Mouse (Mus musculus): ENCODE measurements at regions not wholly inside any gene's neighbourhood (a gene's known extent, or its start where the extent isn't known, plus 50 kb on each side); places are given as distances from the start of the nearest gene placed in this dataset.

GRCm38 (mm10) chr14:76780572-76781523 is 224.2 kb upstream of the Serp2 start:
- H3K4me2 ChIP-seq (ENCODE audit: low read length): no peak overlapping the region
- ATAC-seq: peak; percentile 37; the same call in 1 of the 2 replicates
- H3K4me1 ChIP-seq (ENCODE audit: control insufficient read depth, insufficient read depth, low read depth, low read length): peaks cover 14% of the 10 kb centered on the region
- WGBS: 50% methylated on average over 14 of the region's 14 CpGs
- H3K36me3 ChIP-seq (ENCODE audit: control insufficient read depth, insufficient read depth, low read length): no peaks in the 10 kb centered on the region
- H3K4me3 ChIP-seq (ENCODE audit: low read length): no peak overlapping the region
- no peak overlapping the region for H3K9ac ChIP-seq (ENCODE audit: low read depth, low read length)
- no peaks in the 10 kb centered on the region for H3K9me3 ChIP-seq (ENCODE audit: control insufficient read depth, low read length)
- H3K27me3 ChIP-seq (replicated peaks; ENCODE audit: control insufficient read depth, insufficient read depth, low read length): no peaks in the 10 kb centered on the region
- peak overlapping the region; percentile 23; the same call in 1 of the 2 replicates for H3K27ac ChIP-seq (ENCODE audit: low read depth, low read length)

DNA sequence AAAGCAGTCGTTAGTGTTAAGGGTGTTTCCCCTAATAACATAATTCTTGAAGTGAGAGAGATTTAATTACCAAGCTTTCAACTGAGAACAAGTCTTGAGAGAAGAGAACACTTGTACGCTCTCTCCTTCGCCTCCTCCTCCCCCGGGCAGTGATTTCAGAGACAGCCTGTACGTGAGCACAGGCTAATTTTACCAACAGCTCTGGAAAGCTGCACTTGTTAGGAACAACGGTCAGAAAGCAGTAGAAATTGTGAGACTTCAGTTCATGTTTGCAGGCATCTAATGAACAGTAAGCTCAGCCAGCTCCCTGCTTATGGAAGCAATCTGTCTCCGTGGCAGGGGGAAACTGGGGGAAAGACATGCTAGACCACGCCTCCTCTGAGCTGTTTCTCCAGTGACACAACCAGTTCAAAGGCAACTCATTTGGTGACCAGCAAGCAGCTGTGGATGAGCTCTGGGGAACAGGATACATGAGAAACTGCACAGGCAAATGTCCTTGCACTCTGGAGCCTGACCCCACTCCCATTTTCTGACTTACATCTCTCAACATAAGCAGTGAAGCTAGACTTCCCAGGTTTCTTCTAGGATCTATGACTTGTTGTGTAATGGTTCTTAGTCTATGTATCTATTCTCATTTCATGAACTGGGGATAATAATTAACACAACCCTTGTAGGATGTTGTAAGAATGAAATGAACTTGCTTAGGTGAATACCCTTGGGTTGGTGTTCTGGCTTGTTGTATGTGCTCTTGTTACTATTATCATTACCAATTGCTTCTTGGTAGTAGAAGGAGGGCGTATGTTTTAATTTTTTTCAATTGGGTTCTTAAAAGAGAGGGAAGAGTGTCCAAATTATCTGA is 222.1 kb upstream of the Serp2 start:
- no peak overlapping the region for H3K27ac ChIP-seq (ENCODE audit: low read depth, low read length)
- H3K4me2 ChIP-seq (ENCODE audit: low read length): no peak overlapping the region
- no peak overlapping the region for H3K9ac ChIP-seq (ENCODE audit: low read depth, low read length)
- peaks cover 14% of the 10 kb centered on the region for H3K4me1 ChIP-seq (ENCODE audit: control insufficient read depth, insufficient read depth, low read depth, low read length)
- 60% methylated on average over 9 of the region's 9 CpGs for WGBS
- no peaks in the 10 kb centered on the region for H3K27me3 ChIP-seq (replicated peaks; ENCODE audit: control insufficient read depth, insufficient read depth, low read length)
- H3K4me3 ChIP-seq (ENCODE audit: low read length): no peak overlapping the region
- H3K36me3 ChIP-seq (ENCODE audit: control insufficient read depth, insufficient read depth, low read length): no peaks in the 10 kb centered on the region
- no peaks in the 10 kb centered on the region for H3K9me3 ChIP-seq (ENCODE audit: control insufficient read depth, low read length)
- no peak for ATAC-seq

DNA sequence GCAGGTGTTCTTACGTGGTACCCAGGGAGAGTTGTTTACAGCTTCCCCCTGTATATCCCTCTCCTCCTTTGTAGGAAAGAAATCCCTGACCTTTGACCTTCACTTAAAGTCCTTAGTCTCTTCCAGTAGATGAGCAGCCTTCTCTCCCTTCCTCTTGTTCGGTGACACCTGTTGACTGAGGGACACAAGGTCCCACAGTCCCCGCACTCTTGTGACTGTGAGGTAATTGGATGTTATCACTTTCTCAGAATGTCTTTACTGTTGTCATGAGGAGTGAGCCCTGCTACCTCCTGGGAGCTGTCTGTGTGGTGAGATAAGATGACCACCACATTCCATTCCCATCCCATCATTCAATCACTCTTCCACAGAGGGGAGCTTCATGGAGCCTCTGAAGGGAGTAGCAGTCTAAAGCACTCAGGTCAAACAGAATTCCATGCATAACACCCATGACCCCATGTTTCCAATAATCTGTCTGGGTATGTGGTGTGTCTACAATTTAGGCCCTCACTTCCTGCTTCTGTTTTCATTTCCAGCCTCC is 218.8 kb upstream of the Serp2 start:
- no peak overlapping the region for H3K27ac ChIP-seq (ENCODE audit: low read depth, low read length)
- H3K9me3 ChIP-seq (ENCODE audit: control insufficient read depth, low read length): no peaks in the 10 kb centered on the region
- no peak for ATAC-seq

DNA sequence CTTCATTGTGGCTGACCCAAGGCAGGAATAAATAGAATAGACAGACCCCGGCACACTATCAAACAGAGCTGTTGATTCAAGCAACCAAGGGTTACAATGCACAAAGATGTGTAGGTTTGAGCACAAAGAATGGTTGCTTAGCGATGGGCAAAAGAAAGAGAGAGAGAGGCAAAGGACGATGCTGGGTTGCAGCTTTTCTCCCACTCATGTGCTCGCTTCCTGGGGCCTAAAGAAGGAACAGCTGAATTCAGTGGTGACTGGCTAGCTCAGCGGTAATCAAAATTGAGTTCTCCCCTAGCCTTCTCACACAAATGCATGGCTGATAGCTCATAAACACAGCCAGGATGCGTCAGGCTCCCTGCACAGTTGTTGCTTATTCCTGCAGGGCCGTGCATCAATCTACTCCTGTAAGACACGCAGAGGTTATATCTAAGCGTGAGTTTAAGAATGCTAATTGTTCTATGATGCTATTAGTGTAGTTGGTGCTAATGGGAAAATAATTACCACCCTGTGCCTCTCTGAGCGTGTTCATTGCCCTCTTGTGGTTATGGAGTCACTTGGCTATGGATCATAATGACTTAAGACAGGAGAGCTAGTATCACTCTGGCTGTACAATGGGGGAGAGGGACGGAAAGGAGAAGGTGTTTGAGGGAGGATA is 216.2 kb upstream of the Serp2 start:
- WGBS: 15% methylated on average over 11 of the region's 11 CpGs
- no peaks in the 10 kb centered on the region for H3K27me3 ChIP-seq (replicated peaks; ENCODE audit: control insufficient read depth, insufficient read depth, low read length)
- no peaks in the 10 kb centered on the region for H3K9me3 ChIP-seq (ENCODE audit: control insufficient read depth, low read length)
- H3K36me3 ChIP-seq (ENCODE audit: control insufficient read depth, insufficient read depth, low read length): no peaks in the 10 kb centered on the region
- H3K4me3 ChIP-seq (ENCODE audit: low read length): no peak overlapping the region
- peak; percentile 82 for ATAC-seq
- no peak overlapping the region for H3K9ac ChIP-seq (ENCODE audit: low read depth, low read length)
- peak overlapping the region; percentile 19; the same call in 1 of the 2 replicates for H3K27ac ChIP-seq (ENCODE audit: low read depth, low read length)
- peaks cover 6% of the 10 kb centered on the region for H3K4me1 ChIP-seq (ENCODE audit: control insufficient read depth, insufficient read depth, low read depth, low read length)
- no peak overlapping the region for H3K4me2 ChIP-seq (ENCODE audit: low read length)

More for the DNA sequence above, 218.8 kb upstream of the Serp2 start:
- 76% methylated on average over 3 of the region's 3 CpGs for WGBS
- Histone ChIP-seq H3K4me2 (ENCODE audit: low read length) (no peak overlapping the region), H3K9ac (ENCODE audit: low read depth, low read length) (no peak overlapping the region), H3K27me3 (replicated peaks; ENCODE audit: control insufficient read depth, insufficient read depth, low read length) (no peaks in the 10 kb centered on the region), H3K4me3 (ENCODE audit: low read length) (no peak overlapping the region), H3K36me3 (ENCODE audit: control insufficient read depth, insufficient read depth, low read length) (no peaks in the 10 kb centered on the region), H3K4me1 (ENCODE audit: control insufficient read depth, insufficient read depth, low read depth, low read length) (peaks cover 10% of the 10 kb centered on the region)

DNA sequence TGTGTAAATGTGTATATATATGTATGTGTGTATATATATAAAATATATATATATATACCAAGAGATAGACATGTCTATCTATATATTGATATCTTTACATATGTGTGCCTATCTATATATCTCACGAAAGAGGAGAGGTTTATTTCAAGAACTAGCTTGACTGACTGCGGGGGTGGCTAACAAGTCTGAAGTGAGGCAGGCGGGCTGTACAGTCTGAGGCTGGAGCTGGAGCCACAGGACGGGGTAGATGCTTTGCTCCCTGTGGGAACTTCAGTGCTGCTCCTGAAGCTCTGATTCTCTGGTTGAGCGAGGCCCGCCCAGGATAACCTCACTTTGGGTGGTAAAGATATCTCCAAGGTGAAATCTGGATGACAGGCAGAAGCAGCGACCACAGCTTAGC is 213.4 kb upstream of the Serp2 start:
- Histone ChIP-seq H3K27me3 (replicated peaks; ENCODE audit: control insufficient read depth, insufficient read depth, low read length) (no peaks in the 10 kb centered on the region), H3K9me3 (ENCODE audit: control insufficient read depth, low read length) (no peaks in the 10 kb centered on the region), H3K27ac (ENCODE audit: low read depth, low read length) (no peak overlapping the region), H3K9ac (ENCODE audit: low read depth, low read length) (no peak overlapping the region), H3K4me2 (ENCODE audit: low read length) (no peak overlapping the region), H3K4me1 (ENCODE audit: control insufficient read depth, insufficient read depth, low read depth, low read length) (peaks cover 17% of the 10 kb centered on the region), H3K36me3 (ENCODE audit: control insufficient read depth, insufficient read depth, low read length) (no peaks in the 10 kb centered on the region), H3K4me3 (ENCODE audit: low read length) (no peak overlapping the region)
- ATAC-seq: no peak
- WGBS: 90% methylated on average over 7 of the region's 7 CpGs

- Histone ChIP-seq H3K4me2 (ENCODE audit: low read length) (no peak overlapping the region), H3K36me3 (ENCODE audit: control insufficient read depth, insufficient read depth, low read length) (no peaks in the 10 kb centered on the region), H3K9ac (ENCODE audit: low read depth, low read length) (no peak overlapping the region), H3K27ac (ENCODE audit: low read depth, low read length) (no peak overlapping the region), H3K4me1 (ENCODE audit: control insufficient read depth, insufficient read depth, low read depth, low read length) (peaks cover 23% of the 10 kb centered on the region), H3K4me3 (ENCODE audit: low read length) (no peak overlapping the region), H3K27me3 (replicated peaks; ENCODE audit: control insufficient read depth, insufficient read depth, low read length) (no peaks in the 10 kb centered on the region), H3K9me3 (ENCODE audit: control insufficient read depth, low read length) (no peaks in the 10 kb centered on the region)
- no peak for ATAC-seq
- 60% methylated on average over 6 of the region's 6 CpGs for WGBS
Measured at GRCm38 (mm10) chr14:76767301-76767700, 210.6 kb upstream of the Serp2 start.

DNA sequence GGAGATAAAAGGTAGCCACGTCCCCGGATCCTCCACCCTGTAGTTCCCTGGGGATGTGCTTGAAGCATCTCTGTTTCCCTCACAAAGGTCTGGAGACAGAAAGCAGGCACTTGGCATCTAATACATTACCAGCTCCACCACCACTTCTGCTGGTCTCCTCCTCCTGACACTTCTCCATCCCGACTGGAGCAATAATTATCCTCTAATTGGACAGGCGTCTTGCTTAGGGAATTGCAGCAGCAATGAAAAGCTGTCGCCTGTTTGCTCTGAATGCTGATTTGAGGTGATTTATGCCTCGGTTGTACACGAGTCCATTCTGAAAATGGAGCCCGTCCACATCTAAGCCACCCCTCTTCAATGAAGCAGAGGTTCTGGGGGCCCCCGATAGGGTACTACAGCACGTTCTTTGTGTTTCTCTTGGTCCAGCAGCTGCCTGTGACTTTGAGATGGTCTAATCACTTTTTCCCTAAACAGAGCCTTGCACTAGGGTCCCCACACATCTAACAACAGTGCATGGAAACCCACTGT is 209.6 kb upstream of the Serp2 start:
- H3K4me2 ChIP-seq (ENCODE audit: low read length): no peak overlapping the region
- no peak overlapping the region for H3K9ac ChIP-seq (ENCODE audit: low read depth, low read length)
- ATAC-seq: no peak
- no peaks in the 10 kb centered on the region for H3K36me3 ChIP-seq (ENCODE audit: control insufficient read depth, insufficient read depth, low read length)
- no peaks in the 10 kb centered on the region for H3K9me3 ChIP-seq (ENCODE audit: control insufficient read depth, low read length)
- no peak overlapping the region for H3K4me3 ChIP-seq (ENCODE audit: low read length)
- WGBS: 34% methylated on average over 10 of the region's 10 CpGs
- no peaks in the 10 kb centered on the region for H3K27me3 ChIP-seq (replicated peaks; ENCODE audit: control insufficient read depth, insufficient read depth, low read length)
- no peak overlapping the region for H3K27ac ChIP-seq (ENCODE audit: low read depth, low read length)
- H3K4me1 ChIP-seq (ENCODE audit: control insufficient read depth, insufficient read depth, low read depth, low read length): peaks cover 23% of the 10 kb centered on the region

DNA sequence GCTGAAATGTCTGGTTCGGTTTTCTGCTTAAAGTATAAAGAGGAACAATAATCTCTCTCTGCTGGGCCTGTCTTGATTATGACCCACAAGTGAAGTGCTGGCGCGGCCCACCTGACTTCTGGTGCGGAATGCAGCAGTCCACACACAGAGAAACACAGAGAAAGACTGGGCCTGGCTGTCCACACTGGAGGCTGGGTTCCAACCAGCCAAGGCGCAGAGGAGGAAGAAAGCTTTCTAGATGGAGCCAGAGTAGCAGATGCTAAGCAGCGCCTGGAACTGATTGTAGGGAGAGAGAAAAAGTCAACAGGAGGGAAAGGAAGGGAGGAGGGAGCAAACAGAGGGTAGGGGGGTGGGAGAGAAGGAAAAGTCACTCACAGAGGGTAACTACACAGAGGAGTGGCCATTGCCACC is 208.4 kb upstream of the Serp2 start:
- peak; percentile 53; the same call in 1 of the 2 replicates for ATAC-seq

More for the DNA sequence above, 208.4 kb upstream of the Serp2 start:
- H3K4me3 ChIP-seq (ENCODE audit: low read length): no peak overlapping the region
- WGBS: 57% methylated on average over 6 of the region's 6 CpGs
- no peak overlapping the region for H3K9ac ChIP-seq (ENCODE audit: low read depth, low read length)
- no peak overlapping the region for H3K4me2 ChIP-seq (ENCODE audit: low read length)
- no peaks in the 10 kb centered on the region for H3K36me3 ChIP-seq (ENCODE audit: control insufficient read depth, insufficient read depth, low read length)
- H3K4me1 ChIP-seq (ENCODE audit: control insufficient read depth, insufficient read depth, low read depth, low read length): peaks cover 23% of the 10 kb centered on the region
- H3K9me3 ChIP-seq (ENCODE audit: control insufficient read depth, low read length): no peaks in the 10 kb centered on the region
- H3K27ac ChIP-seq (ENCODE audit: low read depth, low read length): peak overlapping the region; percentile 14
- H3K27me3 ChIP-seq (replicated peaks; ENCODE audit: control insufficient read depth, insufficient read depth, low read length): no peaks in the 10 kb centered on the region

All from hindbrain, embryonic 16.5 days (tissue).